Mouse (Mus musculus): ENCODE results near the gene Clec2i.

DNA sequence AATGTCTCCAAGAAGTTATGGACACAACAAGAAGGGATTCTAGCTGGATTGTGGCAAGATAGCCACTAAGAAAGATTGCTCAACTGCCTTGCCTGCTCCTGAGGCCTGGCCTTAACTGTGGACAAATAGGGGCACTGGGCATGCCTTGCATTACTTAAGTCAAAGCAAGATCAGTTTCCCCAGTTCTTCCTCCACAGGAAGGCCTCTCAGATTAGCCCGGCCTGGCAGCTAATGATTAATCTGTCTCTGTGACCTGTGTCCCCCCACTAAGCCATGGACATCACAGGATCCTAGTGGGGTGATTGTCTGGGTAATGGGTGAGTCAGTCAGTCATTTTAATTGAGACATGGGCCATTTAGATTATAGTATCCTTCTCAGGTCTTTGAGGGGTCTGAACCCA is 31.9 kb upstream of the Clec2i start:
- TF ChIP-seq CTCF (IDR thresholded peaks at IDR 0.05; ENCODE audit: low read depth), result no peak
- TF ChIP-seq EP300 (IDR thresholded peaks at IDR 0.05; ENCODE audit: low read depth), result no peak

All from heart, postnatal 0 days (tissue).